Mouse (Mus musculus) stomach, postnatal 0 days (tissue): ENCODE data around the gene Trappc12. TPM values are rescaled to one million over a fixed set of nuclear protein-coding genes. Genes with fewer than 3 reads are reported as not detected.
A peak's percentile ranks its signal among the peaks of the same experiment; 100 is the strongest.

Experiments
- ATAC-seq: fragments of 200-750 bp; cut with Nextera tagmentation; 2 replicates; pipeline ENCODE4 v1.8.0; 2017; ENCODE audit not compliant: low FRiP score, low TSS enrichment
- DNase-seq: peaks from one replicate; pipeline ENCODE4 v3.0.0-alpha.2; 2016; ENCODE audit warnings: low spot score
- H3K27ac ChIP-seq: fragments of 300-500 bp; sonication (generic); replicated peaks from 2 replicates; pipeline ENCODE4 v1.5.1; 2014; ENCODE audit warnings: mild to moderate bottlenecking, control low read depth
- H3K27me3 ChIP-seq: fragments of 300-500 bp; sonication (generic); 2 replicates; pipeline ENCODE4 v1.6.1; 2014; ENCODE audit warnings: low read length; ENCODE audit not compliant: control insufficient read depth, insufficient read depth
- H3K36me3 ChIP-seq: fragments of 300-500 bp; sonication (generic); 2 replicates; pipeline ENCODE4 v1.6.1; 2014; ENCODE audit warnings: low read length, mixed read lengths; ENCODE audit not compliant: control insufficient read depth, insufficient read depth
- H3K4me1 ChIP-seq: fragments of 300-500 bp; sonication (generic); replicated peaks from 2 replicates; pipeline ENCODE4 v1.6.1; 2014; ENCODE audit warnings: antibody characterized with exemption; ENCODE audit not compliant: control insufficient read depth, insufficient read depth
- H3K4me2 ChIP-seq: fragments of 300-500 bp; sonication (generic); replicated peaks from 2 replicates; pipeline ENCODE4 v1.6.1; 2014; ENCODE audit warnings: low read depth, mild to moderate bottlenecking, control low read depth, moderate library complexity
- H3K4me3 ChIP-seq: fragments of 300-500 bp; sonication (generic); 2 replicates; pipeline ENCODE4 v1.5.1; 2014; ENCODE audit warnings: low read depth, low read length, control low read depth
- H3K9ac ChIP-seq: fragments of 300-500 bp; sonication (generic); 2 replicates; pipeline ENCODE4 v1.6.1; 2014; ENCODE audit warnings: mild to moderate bottlenecking, low read length, control low read depth, mixed read lengths
- H3K9me3 ChIP-seq: fragments of 300-500 bp; sonication (generic); 2 replicates; pipeline ENCODE4 v1.6.1; 2016; ENCODE audit warnings: low read length; ENCODE audit not compliant: control insufficient read depth
- CTCF ChIP-seq: IDR thresholded peaks from 2 replicates; pipeline ENCODE4 v1.5.1; 2016; ENCODE audit warnings: antibody characterized with exemption, low read depth, mild to moderate bottlenecking, moderate library complexity
- EP300 ChIP-seq: optimal IDR thresholded peaks from 2 replicates; pipeline ENCODE3; 2016; ENCODE audit warnings: antibody characterized with exemption
- WGBS: fragments of 180-500 bp; shearing (Covaris S2); extraction: QIAGEN DNeasy Blood & Tissue Kit; methylation state at CpG from one replicate; pipeline ENCODE4 v1.1.7; 2014; 5-methylcytosine and 5-hydroxymethylcytosine counted together
- polyA plus RNA-seq: library from polyadenylated mRNA; unstranded; fragments of >200 nt; fragmentation: Nextera tagmentation; extraction: Ambion mirVana; gene quantifications from 2 replicates; pipeline ENCODE4 v1.2.1, GENCODE M21; 2015

Trappc12 gene
- polyA plus RNA-seq, 1 experiment from 2014 or later = 16.6 TPM

GRCm38 (mm10) chr12:28786310-28786709 is 36.0 kb upstream of the Trappc12 start:
- H3K27ac ChIP-seq = no peak overlapping the region
- WGBS = 92% methylated on average over 6 of the region's 6 CpGs
- H3K4me1 ChIP-seq = no peaks in the 10 kb centered on the region
- no peak overlapping the region for H3K9ac ChIP-seq
- no peaks in the 10 kb centered on the region for H3K36me3 ChIP-seq
- ATAC-seq = no peak
- H3K9me3 ChIP-seq = no peaks in the 10 kb centered on the region
- no peak for DNase-seq
- no peak for TF ChIP-seq EP300
- no peak for TF ChIP-seq CTCF
- no peaks in the 10 kb centered on the region for H3K27me3 ChIP-seq
- H3K4me3 ChIP-seq = no peak overlapping the region
- H3K4me2 ChIP-seq = no peak overlapping the region

- Histone ChIP-seq H3K4me3 (no peak overlapping the region), H3K9ac (no peak overlapping the region), H3K9me3 (no peaks in the 10 kb centered on the region), H3K4me1 (no peaks in the 10 kb centered on the region), H3K27ac (no peak overlapping the region), H3K4me2 (no peak overlapping the region), H3K36me3 (no peaks in the 10 kb centered on the region), H3K27me3 (no peaks in the 10 kb centered on the region)
- 4% methylated on average over 1 of the region's 1 CpGs for WGBS
- TF ChIP-seq EP300 (no peak), CTCF (no peak)
- DNase-seq (no peak), ATAC-seq (no peak)
These were observed 35.0 kb upstream of the Trappc12 start for GRCm38 (mm10) chr12:28785299-28785698.

- no peak for ATAC-seq
- H3K27ac ChIP-seq = no peak overlapping the region
- no peak for TF ChIP-seq CTCF
These were observed 34.6 kb upstream of the Trappc12 start for GRCm38 (mm10) chr12:28784864-28785263.

GRCm38 (mm10) chr12:28784355-28784754 is 34.1 kb upstream of the Trappc12 start:
- Histone ChIP-seq H3K4me3 (no peak overlapping the region), H3K27ac (no peak overlapping the region), H3K36me3 (no peaks in the 10 kb centered on the region), H3K4me2 (no peak overlapping the region), H3K27me3 (no peaks in the 10 kb centered on the region), H3K9me3 (no peaks in the 10 kb centered on the region), H3K9ac (no peak overlapping the region), H3K4me1 (no peaks in the 10 kb centered on the region)
- TF ChIP-seq EP300 = no peak
- TF ChIP-seq CTCF = peak; percentile 49; the same call in 1 of the 2 replicates
- no peak for ATAC-seq
- no peak for DNase-seq
- WGBS = 32% methylated on average over 4 of the region's 4 CpGs

More at GRCm38 (mm10) chr12:28784864-28785263, 34.6 kb upstream of the Trappc12 start:
- Histone ChIP-seq H3K27me3 (no peaks in the 10 kb centered on the region), H3K36me3 (no peaks in the 10 kb centered on the region), H3K4me2 (no peak overlapping the region), H3K9ac (no peak overlapping the region), H3K4me3 (no peak overlapping the region), H3K9me3 (no peaks in the 10 kb centered on the region), H3K4me1 (no peaks in the 10 kb centered on the region)
- 49% methylated on average over 8 of the region's 8 CpGs for WGBS
- no peak for DNase-seq

GRCm38 (mm10) chr12:28782637-28783036 is 32.4 kb upstream of the Trappc12 start:
- TF ChIP-seq EP300 = no peak
- TF ChIP-seq CTCF = no peak
- no peaks in the 10 kb centered on the region for H3K4me1 ChIP-seq
- no peaks in the 10 kb centered on the region for H3K9me3 ChIP-seq
- ATAC-seq = peak; percentile 54; the same call in 1 of the 2 replicates
- no peaks in the 10 kb centered on the region for H3K36me3 ChIP-seq
- H3K27ac ChIP-seq = no peak overlapping the region
- no peak overlapping the region for H3K4me3 ChIP-seq
- H3K9ac ChIP-seq = no peak overlapping the region
- no peak for DNase-seq
- no peak overlapping the region for H3K4me2 ChIP-seq
- H3K27me3 ChIP-seq = no peaks in the 10 kb centered on the region
- 86% methylated on average over 3 of the region's 3 CpGs for WGBS

GRCm38 (mm10) chr12:28780180-28780579 is 29.9 kb upstream of the Trappc12 start:
- no peaks in the 10 kb centered on the region for H3K36me3 ChIP-seq
- WGBS = 80% methylated on average over 7 of the region's 7 CpGs
- H3K27me3 ChIP-seq = no peaks in the 10 kb centered on the region
- no peaks in the 10 kb centered on the region for H3K4me1 ChIP-seq
- H3K4me2 ChIP-seq = no peak overlapping the region
- H3K27ac ChIP-seq = no peak overlapping the region
- TF ChIP-seq CTCF = no peak
- no peaks in the 10 kb centered on the region for H3K9me3 ChIP-seq
- no peak overlapping the region for H3K9ac ChIP-seq
- DNase-seq (no peak), ATAC-seq (no peak)
- H3K4me3 ChIP-seq = no peak overlapping the region
